Mouse (Mus musculus) embryo, embryonic 9.5 days (tissue): Measurements from ENCODE around the gene Ifi211.
"Not testable (repeated sequence)": the region's sequence is repeated elsewhere in the genome, so short reads cannot be mapped to it uniquely, and the experiment has no call there.

Experiments used
- DNase-seq: peaks from one replicate; pipeline ENCODE4 v3.0.0-alpha.2; 2017; ENCODE audit errors: extremely low spot score

Ifi211 gene

GRCm38 (mm10) chr1:173879225-173879987, 33.4 kb downstream of the Ifi211 start:
- DNase-seq, result not testable (repeated sequence)

- DNase-seq, result not testable (repeated sequence)
Measured at GRCm38 (mm10) chr1:173878264-173878663, 34.6 kb downstream of the Ifi211 start.

GRCm38 (mm10) chr1:173877125-173877524, 35.7 kb downstream of the Ifi211 start:
- DNase-seq, result not testable (repeated sequence)

GRCm38 (mm10) chr1:173868586-173868985, 44.3 kb downstream of the Ifi211 start:
- not testable (repeated sequence) for DNase-seq

GRCm38 (mm10) chr1:173866504-173866903, 46.3 kb downstream of the Ifi211 start:
- DNase-seq, result no peak

GRCm38 (mm10) chr1:173853711-173854110, 59.1 kb downstream of the Ifi211 start:
- not testable (repeated sequence) for DNase-seq

GRCm38 (mm10) chr1:173852853-173853252, 60.0 kb downstream of the Ifi211 start:
- not testable (repeated sequence) for DNase-seq
